Mouse (Mus musculus) right cerebral cortex, postnatal 25 days (tissue): Measurements from ENCODE around the gene Psmb3.
"Not testable (repeated sequence)": the region's sequence is repeated elsewhere in the genome, so short reads cannot be mapped to it uniquely, and the experiment has no call there.

Source experiments
- DNase-seq: peaks from one replicate; pipeline ENCODE4 v3.0.0; 2022

Psmb3 gene

GRCm38 (mm10) chr11:97703039-97703826 lies at the start of gene Psmb3:
Gene Psmb3, plus strand, starts transcription at chr11:97703399.
- peak; percentile 98 for DNase-seq

GRCm38 (mm10) chr11:97654210-97654609 lies 49.0 kb upstream of the Psmb3 start:
- DNase-seq, result no peak

GRCm38 (mm10) chr11:97656269-97656971 lies 46.8 kb upstream of the Psmb3 start:
- no peak for DNase-seq

- DNase-seq, result no peak
These were observed 45.8 kb upstream of the Psmb3 start for GRCm38 (mm10) chr11:97657184-97657945.

GRCm38 (mm10) chr11:97657967-97658366 lies 45.2 kb upstream of the Psmb3 start:
- not testable (repeated sequence) for DNase-seq

- no peak for DNase-seq
These were observed 44.4 kb upstream of the Psmb3 start for GRCm38 (mm10) chr11:97658751-97659266.

- DNase-seq, result no peak
These were observed 43.8 kb upstream of the Psmb3 start for GRCm38 (mm10) chr11:97659267-97659989.

GRCm38 (mm10) chr11:97659990-97660714 lies 43.0 kb upstream of the Psmb3 start:
- DNase-seq, result peak; percentile 86

GRCm38 (mm10) chr11:97660734-97661647 lies 42.2 kb upstream of the Psmb3 start:
- no peak for DNase-seq

- DNase-seq, result no peak
These were observed 41.5 kb upstream of the Psmb3 start for GRCm38 (mm10) chr11:97661648-97662133.

- no peak for DNase-seq
These were observed 40.8 kb upstream of the Psmb3 start for GRCm38 (mm10) chr11:97662207-97662892.

GRCm38 (mm10) chr11:97662893-97663527 lies 40.2 kb upstream of the Psmb3 start, which contains the start of gene Mllt6:
Gene Mllt6, plus strand, starts transcription at chr11:97663414.
- DNase-seq, result peak; percentile 72

GRCm38 (mm10) chr11:97663528-97664338 lies 39.5 kb upstream of the Psmb3 start:
- DNase-seq, result no peak

- no peak for DNase-seq
These were observed 38.9 kb upstream of the Psmb3 start for GRCm38 (mm10) chr11:97664339-97664665.

- no peak for DNase-seq
These were observed 38.4 kb upstream of the Psmb3 start for GRCm38 (mm10) chr11:97664771-97665240.

GRCm38 (mm10) chr11:97665431-97665830 lies 37.8 kb upstream of the Psmb3 start:
- DNase-seq, result no peak

- DNase-seq, result no peak
These were observed 37.0 kb upstream of the Psmb3 start for GRCm38 (mm10) chr11:97666221-97666620.

- DNase-seq, result no peak
These were observed 36.4 kb upstream of the Psmb3 start for GRCm38 (mm10) chr11:97666794-97667193.
